Mouse (Mus musculus): ENCODE results near the gene Izumo4. TPM values are rescaled to one million over a fixed set of nuclear protein-coding genes. Genes with fewer than 3 reads are reported as not detected.

Gene Izumo4
- polyA plus RNA-seq, 2 experiments, result 4.0 to 11.3 TPM

GRCm38 (mm10) chr10:80659213-80659612 lies 42.8 kb upstream of the Izumo4 start:
- H3K4me1 ChIP-seq (replicated peaks; ENCODE audit: control insufficient read depth in 2 of 2, insufficient read depth in 2 of 2, low read length in 1 of 2), result peaks cover 32 to 42% of the 10 kb centered on the region in 2 experiments
- peak overlapping the region; percentile 66 for H3K4me2 ChIP-seq (ENCODE audit: low read depth)
- H3K9ac ChIP-seq (replicated peaks), result peak overlapping the region; percentile 50
- H3K27me3 ChIP-seq (ENCODE audit: control insufficient read depth, insufficient read depth, low read length), result no peaks in the 10 kb centered on the region
- 17% methylated on average over 10 of the region's 10 CpGs for WGBS (ENCODE audit: insufficient replicate concordance)
- peak; percentile 85 for TF ChIP-seq CTCF (IDR thresholded peaks at IDR 0.05; ENCODE audit: low read depth)
- no peak for TF ChIP-seq EP300 (IDR thresholded peaks at IDR 0.05; ENCODE audit: low read depth)
- H3K9me3 ChIP-seq (ENCODE audit: control insufficient read depth, low read length), result no peaks in the 10 kb centered on the region
- DNase-seq (ENCODE audit: low read depth in 3 of 3, low spot score in 3 of 3), result peak in 1 of 3 experiments; percentile 62
- ATAC-seq (ENCODE audit: insufficient read depth), result 0 out of 2 replicates have a peak, but pooled peaks have one; percentile 24
- H3K36me3 ChIP-seq (replicated peaks; ENCODE audit: control insufficient read depth, insufficient read depth, low read depth), result no peaks in the 10 kb centered on the region
- H3K4me3 ChIP-seq (ENCODE audit: insufficient read depth in 1 of 2, low read depth in 2 of 2, low read length in 2 of 2), result peak overlapping the region in 1 of 2 experiments; percentile 42; a peak in 3 of 4 replicates
- peak overlapping the region; percentile 27 for H3K27ac ChIP-seq

DNA sequence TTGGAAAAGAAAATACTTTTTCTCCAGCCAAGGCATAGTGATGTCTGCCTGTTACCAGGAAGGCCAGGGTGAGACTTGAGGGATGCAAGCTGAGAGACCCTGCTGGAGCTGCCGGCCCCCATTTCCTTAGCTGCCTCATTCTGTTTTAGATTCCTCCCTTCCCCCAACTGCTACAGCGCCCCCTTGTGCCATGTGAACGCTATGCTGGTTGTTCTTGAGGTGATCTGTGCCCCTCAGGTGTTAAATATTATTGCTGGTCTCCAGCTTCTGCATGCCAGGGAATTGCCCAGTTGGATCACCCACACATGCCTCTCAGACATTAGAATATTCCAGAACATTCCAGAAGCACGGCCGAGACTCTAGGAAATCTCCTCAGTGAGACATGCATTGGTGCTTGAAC lies 40.8 kb upstream of the Izumo4 start:
- H3K4me2 ChIP-seq (ENCODE audit: low read depth), result no peak overlapping the region
- no peak overlapping the region for H3K9ac ChIP-seq (replicated peaks)
- H3K27ac ChIP-seq, result no peak overlapping the region
- ATAC-seq (ENCODE audit: insufficient read depth), result no peak
- 27% methylated on average over 5 of the region's 5 CpGs for WGBS (ENCODE audit: insufficient replicate concordance)
- H3K36me3 ChIP-seq (replicated peaks; ENCODE audit: control insufficient read depth, insufficient read depth, low read depth), result peaks cover 4% of the 10 kb centered on the region
- H3K4me3 ChIP-seq (ENCODE audit: insufficient read depth in 1 of 2, low read depth in 2 of 2, low read length in 2 of 2), result no peak overlapping the region
- no peak for TF ChIP-seq EP300 (IDR thresholded peaks at IDR 0.05; ENCODE audit: low read depth)
- peak; percentile 92 for TF ChIP-seq CTCF (IDR thresholded peaks at IDR 0.05; ENCODE audit: low read depth)
- DNase-seq (ENCODE audit: low read depth in 3 of 3, low spot score in 3 of 3), result no peak
- H3K27me3 ChIP-seq (ENCODE audit: control insufficient read depth, insufficient read depth, low read length), result no peaks in the 10 kb centered on the region
- H3K4me1 ChIP-seq (replicated peaks; ENCODE audit: control insufficient read depth in 2 of 2, insufficient read depth in 2 of 2, low read length in 1 of 2), result peaks cover 45 to 50% of the 10 kb centered on the region in 2 experiments
- H3K9me3 ChIP-seq (ENCODE audit: control insufficient read depth, low read length), result no peaks in the 10 kb centered on the region

- ATAC-seq (ENCODE audit: insufficient read depth) (0 out of 2 replicates have a peak, but pooled peaks have one; percentile 9), DNase-seq (ENCODE audit: low read depth in 3 of 3, low spot score in 3 of 3) (no peak)
- no peak for TF ChIP-seq EP300 (IDR thresholded peaks at IDR 0.05; ENCODE audit: low read depth)
- Histone ChIP-seq H3K9ac (replicated peaks) (no peak overlapping the region), H3K36me3 (replicated peaks; ENCODE audit: control insufficient read depth, insufficient read depth, low read depth) (peaks cover 28% of the 10 kb centered on the region), H3K27ac (peak overlapping the region; percentile 38), H3K4me1 (replicated peaks; ENCODE audit: control insufficient read depth in 2 of 2, insufficient read depth in 2 of 2, low read length in 1 of 2) (peaks cover 30 to 34% of the 10 kb centered on the region in 2 experiments), H3K4me2 (ENCODE audit: low read depth) (0 out of 2 replicates have a peak overlapping the region, but pooled peaks have one; percentile 18), H3K9me3 (ENCODE audit: control insufficient read depth, low read length) (no peaks in the 10 kb centered on the region), H3K4me3 (ENCODE audit: insufficient read depth in 1 of 2, low read depth in 2 of 2, low read length in 2 of 2) (no peak overlapping the region), H3K27me3 (ENCODE audit: control insufficient read depth, insufficient read depth, low read length) (no peaks in the 10 kb centered on the region)
- WGBS (ENCODE audit: insufficient replicate concordance), result 7% methylated on average over 5 of the region's 5 CpGs
Observed at GRCm38 (mm10) chr10:80663485-80664196, 38.3 kb upstream of the Izumo4 start.

DNA sequence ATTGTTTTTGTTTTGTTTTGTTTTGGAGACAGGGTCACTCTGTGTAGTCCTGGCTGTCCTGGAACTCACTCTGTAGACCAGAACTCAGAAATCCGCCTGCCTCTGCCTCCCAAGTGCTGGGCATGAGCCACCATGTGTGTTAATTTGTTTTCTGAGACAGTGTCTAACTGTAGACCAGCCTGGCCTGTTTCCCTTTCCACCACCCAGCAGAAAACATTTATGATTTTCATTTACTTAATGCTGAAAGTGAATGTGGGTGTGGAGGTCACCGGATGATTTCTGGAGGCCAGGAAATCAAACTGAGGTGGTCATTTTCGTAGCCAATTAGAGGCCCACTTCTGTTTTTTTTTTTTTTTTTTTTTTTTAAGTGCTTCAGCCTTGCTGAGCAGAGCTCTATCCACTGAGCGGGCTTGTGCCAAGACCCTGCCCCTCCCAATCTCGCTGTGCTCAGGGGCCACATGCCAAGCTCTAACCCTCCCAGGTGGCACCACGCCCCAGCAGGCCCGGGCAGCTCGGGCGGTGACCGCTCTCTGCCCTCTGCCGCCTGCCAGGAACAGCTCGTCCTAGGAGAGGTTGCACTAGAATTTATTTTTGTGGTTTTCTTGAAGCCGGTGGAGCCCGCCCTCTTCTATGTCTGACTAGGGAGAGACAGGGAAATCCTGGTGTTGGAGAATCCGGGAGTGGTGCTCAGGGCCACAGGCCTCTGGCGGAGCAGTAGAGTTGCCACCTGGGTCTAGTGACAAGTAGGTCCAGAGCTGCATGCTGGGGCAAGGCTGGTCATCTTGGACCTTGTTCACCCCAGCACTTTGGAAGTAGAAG lies 37.6 kb upstream of the Izumo4 start:
- WGBS (ENCODE audit: insufficient replicate concordance), result 10% methylated on average over 16 of the region's 16 CpGs
- Histone ChIP-seq H3K9me3 (ENCODE audit: control insufficient read depth, low read length) (no peaks in the 10 kb centered on the region), H3K27me3 (ENCODE audit: control insufficient read depth, insufficient read depth, low read length) (no peaks in the 10 kb centered on the region), H3K4me3 (ENCODE audit: insufficient read depth in 1 of 2, low read depth in 2 of 2, low read length in 2 of 2) (peak overlapping the region in 1 of 2 experiments; percentile 2; a peak in 1 of 4 replicates), H3K4me2 (ENCODE audit: low read depth) (peak overlapping the region; percentile 47), H3K4me1 (replicated peaks; ENCODE audit: control insufficient read depth in 2 of 2, insufficient read depth in 2 of 2, low read length in 1 of 2) (peaks cover 25 to 28% of the 10 kb centered on the region in 2 experiments), H3K36me3 (replicated peaks; ENCODE audit: control insufficient read depth, insufficient read depth, low read depth) (peaks cover 35% of the 10 kb centered on the region), H3K9ac (replicated peaks) (peak overlapping the region; percentile 15), H3K27ac (peak overlapping the region; percentile 38)
- TF ChIP-seq EP300 (IDR thresholded peaks at IDR 0.05; ENCODE audit: low read depth) (no peak), CTCF (IDR thresholded peaks at IDR 0.05; ENCODE audit: low read depth) (no peak)
- ATAC-seq (ENCODE audit: insufficient read depth) (peak; percentile 34; the same call in 1 of the 2 replicates), DNase-seq (ENCODE audit: low read depth in 3 of 3, low spot score in 3 of 3) (no peak)

DNA sequence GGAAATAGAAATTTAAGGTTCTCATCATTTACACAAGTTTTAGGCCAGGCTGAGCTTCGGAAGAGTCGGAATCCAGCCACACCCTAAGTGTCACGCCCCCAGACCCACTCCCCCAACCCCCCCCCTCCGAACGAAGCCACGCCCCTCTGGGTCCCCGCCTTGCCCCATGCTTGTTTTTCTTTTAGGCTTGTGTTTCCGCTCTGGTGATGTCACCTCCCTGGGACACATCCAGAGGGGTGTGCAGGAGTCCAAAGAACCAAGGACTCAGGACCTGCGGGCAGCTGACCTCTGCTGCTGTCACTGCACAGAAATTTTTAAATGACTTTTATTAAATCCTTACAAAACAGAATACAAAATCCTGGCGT lies 37.0 kb upstream of the Izumo4 start:
- Histone ChIP-seq H3K4me2 (ENCODE audit: low read depth) (peak overlapping the region; percentile 47), H3K27ac (peak overlapping the region; percentile 38), H3K36me3 (replicated peaks; ENCODE audit: control insufficient read depth, insufficient read depth, low read depth) (peaks cover 40% of the 10 kb centered on the region), H3K27me3 (ENCODE audit: control insufficient read depth, insufficient read depth, low read length) (no peaks in the 10 kb centered on the region), H3K9me3 (ENCODE audit: control insufficient read depth, low read length) (no peaks in the 10 kb centered on the region), H3K4me1 (replicated peaks; ENCODE audit: control insufficient read depth in 2 of 2, insufficient read depth in 2 of 2, low read length in 1 of 2) (peaks cover 25 to 28% of the 10 kb centered on the region in 2 experiments), H3K4me3 (ENCODE audit: insufficient read depth in 1 of 2, low read depth in 2 of 2, low read length in 2 of 2) (peak overlapping the region in 1 of 2 experiments; percentile 2; a peak in 1 of 4 replicates), H3K9ac (replicated peaks) (peak overlapping the region; percentile 15)
- ATAC-seq (ENCODE audit: insufficient read depth), result peak; percentile 23; the same call in 1 of the 2 replicates
- 11% methylated on average over 10 of the region's 10 CpGs for WGBS (ENCODE audit: insufficient replicate concordance)
- TF ChIP-seq EP300 (IDR thresholded peaks at IDR 0.05; ENCODE audit: low read depth) (no peak), CTCF (IDR thresholded peaks at IDR 0.05; ENCODE audit: low read depth) (no peak)
- no peak for DNase-seq (ENCODE audit: low read depth in 3 of 3, low spot score in 3 of 3)
